Mouse (Mus musculus) fat pad, adult 2 months (tissue): ENCODE results near the gene Pdcd7.

Source experiments
- DNase-seq: peaks from one replicate; pipeline ENCODE4 v3.0.0-alpha.2; 2011; ENCODE audit warnings: low read depth, low spot score; ENCODE audit errors: extremely low read depth

Gene Pdcd7

DNA sequence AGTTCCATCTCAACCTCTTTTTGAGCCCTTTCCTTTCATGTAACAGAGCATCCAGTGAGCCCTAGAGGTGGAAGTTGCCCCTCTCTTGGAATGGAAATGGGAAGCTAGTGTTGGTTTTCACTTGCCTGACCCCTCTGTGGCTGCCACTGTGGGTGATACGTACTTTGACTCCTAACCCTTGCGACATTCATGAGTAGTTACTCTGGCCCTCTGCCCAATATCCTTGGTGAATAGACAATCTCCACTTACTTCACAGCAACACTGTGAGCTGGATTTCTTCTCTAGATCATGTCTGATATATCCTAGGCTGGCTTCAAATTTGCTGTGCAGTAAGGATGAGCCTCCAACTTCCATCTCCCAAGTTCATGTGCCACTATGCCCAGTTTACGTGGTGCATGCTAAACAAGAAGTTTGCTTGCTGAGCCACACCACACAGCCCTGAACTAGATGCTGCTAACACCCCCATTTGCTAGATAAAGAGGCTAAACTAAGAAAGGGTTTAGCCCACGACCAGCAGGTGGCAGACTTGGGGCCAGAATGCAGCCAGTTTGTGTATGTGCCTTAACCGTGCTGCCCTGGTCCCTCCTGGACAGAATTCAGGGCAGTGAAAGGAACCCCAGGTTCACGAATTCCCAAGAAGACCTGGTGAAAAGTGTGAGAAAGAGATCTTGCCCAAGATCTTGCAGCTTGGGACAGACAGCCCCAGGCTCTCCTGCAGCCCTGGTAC lies 46.9 kb downstream of the Pdcd7 start:
- DNase-seq = no peak

DNA sequence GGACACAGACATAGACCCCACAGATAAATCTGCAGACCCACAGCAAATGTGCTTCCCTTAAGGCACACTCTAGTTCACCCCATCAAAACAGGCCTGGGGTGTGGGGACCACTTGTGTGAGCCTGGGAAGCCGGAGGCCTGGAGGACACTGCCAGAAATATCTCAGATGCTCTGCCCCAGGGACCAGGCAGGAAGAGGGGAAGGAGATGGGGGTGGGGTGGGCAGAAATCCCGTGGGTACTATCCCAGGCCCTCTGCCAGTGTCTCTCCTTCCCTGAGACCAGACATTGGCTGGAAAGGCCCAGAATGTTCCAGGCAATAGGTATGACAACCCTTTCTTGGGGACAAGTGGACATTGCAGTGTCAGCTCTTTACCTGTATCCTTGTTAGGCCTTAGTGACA lies 47.7 kb downstream of the Pdcd7 start:
- no peak for DNase-seq

DNA sequence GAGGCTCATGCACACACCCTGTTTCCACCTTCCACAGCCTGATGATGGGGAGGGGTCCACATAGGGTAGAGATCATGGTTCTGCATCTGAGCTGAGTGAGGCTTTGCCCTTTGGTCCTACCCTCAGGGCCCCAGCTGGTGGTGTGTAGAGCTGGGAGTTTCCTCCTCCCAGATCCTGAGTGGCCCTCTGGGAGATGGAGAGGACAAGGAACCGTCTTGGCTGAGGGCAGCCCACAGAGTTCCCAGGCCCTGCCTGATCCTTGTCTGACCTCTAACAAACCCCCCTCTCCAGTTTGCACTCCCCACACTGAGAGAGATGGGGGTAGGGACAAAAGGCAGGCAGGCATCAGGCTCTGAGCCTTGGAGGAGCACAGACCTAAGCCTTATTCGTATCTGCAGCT lies 48.5 kb downstream of the Pdcd7 start:
- DNase-seq = no peak

DNA sequence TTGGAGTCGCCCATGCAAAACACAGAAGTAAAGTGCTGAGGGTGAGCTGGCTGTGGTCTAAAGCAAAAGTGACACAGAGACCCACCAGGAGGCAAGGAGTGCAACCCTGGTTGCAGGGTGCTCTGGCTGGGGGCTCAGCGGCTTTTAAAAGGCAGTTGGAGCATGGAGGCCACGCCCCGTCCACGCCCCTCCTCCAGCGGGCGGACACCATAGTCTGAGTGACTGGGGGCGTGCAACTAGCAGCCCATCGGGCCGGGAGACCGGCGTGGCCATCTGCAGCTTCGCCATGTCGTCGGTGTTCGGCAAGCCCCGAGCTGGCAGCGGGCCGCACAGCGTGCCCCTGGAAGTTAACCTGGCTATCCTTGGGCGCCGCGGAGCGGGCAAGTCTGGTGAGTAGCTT lies 52.4 kb downstream of the Pdcd7 start, which contains the start of gene Rasl12:
Gene Rasl12 (plus strand): TSS at position 228 of the 400 bp plus-strand sequence.
- DNase-seq = no peak

DNA sequence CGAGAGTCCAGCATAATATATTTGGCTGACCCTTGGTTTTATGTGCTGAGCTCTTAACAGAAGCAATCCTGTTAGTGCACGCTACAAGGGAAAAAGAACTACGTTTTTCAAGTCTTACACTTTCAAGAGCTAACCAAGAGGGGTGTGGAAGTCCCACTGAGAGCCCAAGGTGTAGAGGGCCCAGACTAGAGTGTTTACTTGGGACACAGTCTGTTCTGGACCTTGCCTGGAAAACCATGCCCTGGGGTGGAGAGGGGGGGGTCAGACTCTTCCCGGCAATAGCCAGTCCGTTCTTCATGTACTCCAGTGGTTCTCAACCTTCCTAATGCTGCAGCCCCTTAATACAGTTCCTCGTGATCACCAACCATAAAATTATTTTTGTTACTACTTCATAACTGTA lies 54.0 kb downstream of the Pdcd7 start:
- DNase-seq = no peak

DNA sequence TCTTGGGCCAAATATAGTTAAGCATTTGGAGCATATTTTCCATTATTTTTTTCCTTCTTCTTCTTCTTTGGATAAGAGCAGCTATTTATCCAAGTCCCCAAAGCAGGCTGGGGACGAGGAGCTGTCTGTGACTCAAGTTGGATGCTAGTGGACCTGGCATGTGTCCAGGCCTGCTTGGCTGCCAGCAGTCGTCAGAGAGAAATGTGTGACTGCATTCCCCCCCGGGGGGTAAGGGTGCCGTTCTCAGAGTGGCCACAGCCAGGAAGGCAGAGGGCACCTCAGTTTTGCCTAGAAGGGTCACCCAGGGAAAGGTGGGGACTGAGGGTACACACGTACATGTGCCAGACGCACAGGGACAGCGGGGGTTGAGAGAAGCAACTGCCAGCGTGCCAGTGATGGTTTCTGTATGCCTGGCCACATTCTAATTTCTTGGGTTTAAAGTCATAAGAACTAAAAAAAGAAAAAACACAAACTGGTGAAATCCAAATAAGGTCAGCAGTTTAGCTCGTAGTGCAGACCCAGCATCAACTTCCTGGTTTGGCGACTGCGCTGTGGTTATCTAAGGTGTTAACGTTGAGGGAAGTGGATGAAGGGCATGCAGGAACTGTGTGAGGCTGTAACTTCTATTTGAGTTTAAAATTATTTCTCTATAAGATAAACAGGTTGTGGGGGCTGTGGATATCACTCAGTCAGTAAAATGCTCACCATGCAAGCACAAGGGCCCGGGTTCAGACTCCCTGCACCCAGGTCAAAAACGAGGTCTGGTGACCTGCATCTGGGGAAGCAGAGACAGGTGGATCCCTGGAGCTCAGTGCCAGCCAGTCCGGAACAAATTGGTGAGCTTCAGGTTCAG lies 58.7 kb downstream of the Pdcd7 start:
- no peak for DNase-seq

DNA sequence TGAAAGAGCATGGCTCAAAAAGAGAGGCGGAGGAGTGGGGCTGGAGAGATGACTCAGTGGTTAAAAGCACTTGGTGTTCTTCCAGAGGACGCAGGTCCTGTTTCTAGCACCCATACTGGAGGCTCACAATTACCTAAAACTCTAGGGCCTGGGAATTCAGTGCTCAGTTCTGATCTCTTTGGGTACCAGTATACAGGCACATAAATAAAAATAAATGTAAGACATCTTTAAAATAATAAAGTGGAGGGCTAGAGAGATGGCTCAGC lies 59.2 kb downstream of the Pdcd7 start:
- no peak for DNase-seq

DNA sequence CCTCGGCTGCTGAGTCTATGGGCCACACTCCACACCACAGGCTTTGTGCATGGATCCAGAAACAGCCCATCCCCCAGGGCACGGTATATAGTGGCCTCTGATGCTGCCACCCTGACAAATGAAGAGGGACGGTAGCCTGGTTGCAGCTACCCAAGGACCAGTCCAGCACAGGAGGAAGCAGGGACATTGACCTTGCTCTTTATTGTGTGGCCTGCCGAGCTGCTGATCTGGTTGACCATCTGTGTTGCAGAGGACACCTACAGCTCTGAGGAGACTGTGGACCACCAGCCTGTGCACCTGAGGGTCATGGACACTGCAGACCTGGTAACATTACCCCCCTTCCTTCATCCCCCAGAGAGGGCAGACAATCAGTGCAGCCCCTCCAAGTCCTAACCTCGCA lies 61.4 kb downstream of the Pdcd7 start:
- no peak for DNase-seq

DNA sequence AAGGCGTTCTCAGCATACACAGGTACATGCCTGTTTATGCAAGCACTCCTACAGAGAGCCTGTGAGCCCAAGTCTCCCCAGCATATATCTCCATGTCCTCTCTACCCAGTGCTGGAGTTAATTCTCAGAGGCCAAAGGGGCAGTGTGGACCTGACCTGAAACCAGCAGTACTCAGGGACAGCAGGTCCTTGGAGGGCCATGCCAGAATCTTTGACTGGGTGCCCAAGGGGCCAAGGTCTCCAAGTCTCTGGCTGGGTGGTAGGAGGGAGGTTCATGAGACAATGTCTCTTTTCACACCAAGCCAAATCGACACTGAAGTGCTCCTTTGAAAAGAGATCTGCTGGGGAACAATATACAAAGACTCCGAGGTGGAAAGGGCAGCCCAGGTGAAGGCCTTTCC lies 62.0 kb downstream of the Pdcd7 start:
- DNase-seq = no peak

DNA sequence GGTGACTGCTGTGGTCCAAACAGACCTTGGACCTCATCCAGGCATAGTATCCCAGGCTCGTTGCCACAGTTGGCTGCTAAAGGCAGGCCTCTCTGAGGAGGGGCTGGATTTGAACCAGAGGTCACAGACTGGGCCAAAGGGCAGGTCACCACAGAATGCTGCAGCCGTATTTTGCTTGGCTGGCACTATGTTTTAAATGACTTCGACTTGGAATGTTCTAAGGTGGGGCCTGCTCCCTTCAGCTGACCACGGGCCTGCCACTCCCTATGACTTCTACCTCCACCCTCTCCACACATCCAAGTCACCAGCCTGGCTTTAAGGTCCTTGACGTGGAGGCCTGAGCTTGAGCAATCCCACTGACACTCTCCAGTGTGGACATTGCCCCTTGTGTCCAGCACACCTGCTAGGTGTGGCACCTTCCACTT lies 63.0 kb downstream of the Pdcd7 start:
- DNase-seq = no peak
